Mouse (Mus musculus) intestine, embryonic 14.5 days (tissue): ENCODE measurements around the gene Commd3. TPM values are rescaled to one million over a fixed set of nuclear protein-coding genes. Genes with fewer than 3 reads are reported as not detected.

Experiments used
- ATAC-seq: fragments of 200-750 bp; cut with Nextera tagmentation; replicated peaks from 2 replicates; pipeline ENCODE4 v1.8.0; 2017; ENCODE audit warnings: low read depth, moderate number of reproducible peaks, moderate TSS enrichment, moderate library complexity; ENCODE audit not compliant: low FRiP score, low TSS enrichment
- DNase-seq: peaks from one replicate; pipeline ENCODE4 v3.0.0-alpha.2; 2018; ENCODE audit warnings: low spot score
- H3K27ac ChIP-seq: fragments of 300-500 bp; sonication (generic); 2 replicates; pipeline ENCODE4 v1.5.1; 2014; ENCODE audit warnings: low read depth, mild to moderate bottlenecking, control low read depth
- H3K27me3 ChIP-seq: fragments of 300-500 bp; sonication (generic); replicated peaks from 2 replicates; pipeline ENCODE4 v1.6.1; 2014; ENCODE audit warnings: low read length, control low read depth; ENCODE audit not compliant: control insufficient read depth, insufficient read depth
- H3K36me3 ChIP-seq: fragments of 300-500 bp; sonication (generic); 2 replicates; pipeline ENCODE4 v1.6.1; 2014; ENCODE audit warnings: low read length, control low read depth; ENCODE audit not compliant: control insufficient read depth, insufficient read depth
- H3K4me1 ChIP-seq: fragments of 300-500 bp; sonication (generic); replicated peaks from 2 replicates; pipeline ENCODE4 v1.6.1; 2014; ENCODE audit warnings: low read length, control low read depth, mixed read lengths; ENCODE audit not compliant: control insufficient read depth, insufficient read depth
- H3K4me2 ChIP-seq: fragments of 300-500 bp; sonication (generic); 2 replicates; pipeline ENCODE4 v1.6.1; 2014; ENCODE audit warnings: low read length
- H3K4me3 ChIP-seq: fragments of 300-500 bp; sonication (generic); 2 replicates; pipeline ENCODE4 v1.5.1; 2014; ENCODE audit warnings: low read depth, low read length, control low read depth, mixed read lengths
- H3K9ac ChIP-seq: fragments of 300-500 bp; sonication (generic); 2 replicates; pipeline ENCODE4 v1.6.1; 2014; ENCODE audit warnings: mild to moderate bottlenecking, low read length
- H3K9me3 ChIP-seq: fragments of 300-500 bp; sonication (generic); 2 replicates; pipeline ENCODE4 v1.6.1; 2016; ENCODE audit warnings: low read length, control low read depth; ENCODE audit not compliant: control insufficient read depth
- WGBS: fragments of 180-500 bp; shearing (Covaris S2); extraction: QIAGEN DNeasy Blood & Tissue Kit; methylation state at CpG from one replicate; pipeline ENCODE4 v1.1.7; 2014; 5-methylcytosine and 5-hydroxymethylcytosine counted together
- polyA plus RNA-seq: library from polyadenylated mRNA; unstranded; fragments of >200 nt; fragmentation: Nextera tagmentation; extraction: Ambion mirVana; gene quantifications from 2 replicates; pipeline ENCODE4 v1.2.1, GENCODE M21; 2014

The Commd3 gene
- polyA plus RNA-seq, 1 experiment from 2014 or later: 199 TPM

DNA sequence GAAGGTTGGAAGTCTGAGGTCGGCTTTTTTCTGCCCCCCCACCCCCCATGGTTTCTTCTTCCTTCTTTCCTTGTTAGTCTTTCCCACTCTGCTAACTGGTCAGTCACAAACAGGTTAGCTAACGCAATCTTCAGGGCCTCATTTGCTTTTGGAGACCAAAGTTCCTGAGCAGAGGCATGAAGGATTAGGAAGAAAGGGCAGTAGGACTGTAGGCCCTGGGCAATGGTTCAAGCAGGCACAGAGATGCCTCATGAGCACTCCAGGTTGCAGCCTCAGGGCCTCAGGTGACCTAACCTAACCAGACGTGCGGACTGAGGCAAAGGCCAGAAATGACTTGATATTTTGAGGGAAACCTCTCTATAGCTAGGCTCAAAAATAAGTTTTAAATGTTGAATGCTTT lies 46.3 kb downstream of the Commd3 start:
- H3K4me2 ChIP-seq: no peak overlapping the region
- no peak overlapping the region for H3K4me3 ChIP-seq
- 82% methylated on average over 4 of the region's 4 CpGs for WGBS
- H3K4me1 ChIP-seq: no peaks in the 10 kb centered on the region
- no peak overlapping the region for H3K27ac ChIP-seq
- no peak overlapping the region for H3K9ac ChIP-seq
- DNase-seq (no peak), ATAC-seq (no peak)
- no peaks in the 10 kb centered on the region for H3K27me3 ChIP-seq
- H3K36me3 ChIP-seq: no peaks in the 10 kb centered on the region
- no peaks in the 10 kb centered on the region for H3K9me3 ChIP-seq

DNA sequence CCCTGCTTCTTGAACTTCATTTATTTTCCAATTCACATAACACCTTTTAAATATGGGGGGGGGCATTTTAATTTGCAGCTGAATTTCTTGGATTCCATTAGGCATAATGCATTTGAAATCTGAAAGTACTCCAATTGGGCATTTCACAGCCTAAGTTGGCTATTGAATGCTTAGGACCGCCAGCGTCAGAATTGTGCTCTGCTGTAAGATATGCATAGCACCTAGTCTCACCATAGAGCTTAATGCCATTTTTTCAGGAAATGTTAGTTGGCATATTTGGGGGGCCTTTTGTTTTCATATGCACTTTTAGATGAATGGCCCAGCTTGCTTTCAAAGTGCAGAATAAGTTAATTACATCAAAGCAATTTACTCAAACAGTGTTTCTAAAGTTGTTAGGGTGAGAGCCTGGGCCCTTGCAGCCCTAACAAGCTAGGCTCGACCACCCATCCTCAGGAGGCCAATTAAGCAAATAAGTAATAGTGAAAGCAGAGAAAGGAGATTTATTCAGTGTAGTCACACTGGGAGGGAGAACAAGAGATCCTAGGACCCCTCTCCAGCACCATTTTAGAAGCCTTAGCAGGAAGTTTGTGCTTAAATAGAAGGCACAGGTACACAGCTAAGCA lies 50.1 kb downstream of the Commd3 start:
- H3K27me3 ChIP-seq: no peaks in the 10 kb centered on the region
- H3K4me3 ChIP-seq: no peak overlapping the region
- DNase-seq (no peak), ATAC-seq (no peak)
- H3K27ac ChIP-seq: no peak overlapping the region
- no peaks in the 10 kb centered on the region for H3K9me3 ChIP-seq
- H3K4me2 ChIP-seq: no peak overlapping the region
- WGBS: 54% methylated on average over 3 of the region's 3 CpGs
- no peak overlapping the region for H3K9ac ChIP-seq
- no peaks in the 10 kb centered on the region for H3K36me3 ChIP-seq
- H3K4me1 ChIP-seq: no peaks in the 10 kb centered on the region

- no peaks in the 10 kb centered on the region for H3K9me3 ChIP-seq
- ATAC-seq (no peak), DNase-seq (no peak)
- H3K4me3 ChIP-seq: no peak overlapping the region
- H3K4me1 ChIP-seq: no peaks in the 10 kb centered on the region
- no peak overlapping the region for H3K9ac ChIP-seq
- no peak overlapping the region for H3K27ac ChIP-seq
- no peaks in the 10 kb centered on the region for H3K27me3 ChIP-seq
- no peaks in the 10 kb centered on the region for H3K36me3 ChIP-seq
- H3K4me2 ChIP-seq: no peak overlapping the region
- 69% methylated on average over 1 of the region's 1 CpGs for WGBS
These were observed 52.3 kb downstream of the Commd3 start for GRCm38 (mm10) chr2:18724462-18724861.

Other genes starting within 250 kb of the Commd3 start
- 20.7 and 25.1 TPM in 2 replicates for gene Bmi1, start 4.6 kb downstream of the Commd3 start, polyA plus RNA-seq
- gene Spag6, start 21.6 kb downstream of the Commd3 start, polyA plus RNA-seq: not detected in 2 replicates